Comparison of ENCODE assay signal across 7 mouse cellular contexts in genomic region chr2:116021046-116021445, GRCm38 (mm10). TPM values are rescaled to one million over a fixed set of nuclear protein-coding genes. Genes with fewer than 3 reads are reported as not detected.
DNase-seq lines count a peak whose midpoint lies in the region; ATAC-seq and TF ChIP-seq lines count a peak whose summit lies in the region.

No protein-coding gene starts in this region.

- TF ChIP-seq CTCF in cerebellum, adult 2 months (IDR thresholded peaks at IDR 0.05; ENCODE audit: borderline replicate concordance, insufficient read depth, low read depth, low read length): no peak

- intact Hi-C loops in heart, postnatal 10 days (cut with DNase I): no loop called here

- peak overlapping the region; percentile 29; the same call in 1 of the 2 replicates for H3K4me2 ChIP-seq in embryonic facial prominence, embryonic 11.5 days (ENCODE audit: low read depth, low read length)
- H3K4me2 ChIP-seq in limb, embryonic 11.5 days (ENCODE audit: low read depth, severe bottlenecking): peak overlapping the region; percentile 31; the same call in 1 of the 2 replicates
- H3K4me2 ChIP-seq in neural tube, embryonic 11.5 days (ENCODE audit: low read depth): peak overlapping the region; percentile 35

- DNase-seq in embryonic facial prominence, embryonic 11.5 days (ENCODE audit: low spot score): peak; percentile 57
- peak; percentile 26 to 42 for DNase-seq in heart, postnatal 10 days
- peak; percentile 47 for DNase-seq in limb, embryonic 11.5 days (ENCODE audit: low spot score)
- no peak for DNase-seq in neural tube, embryonic 11.5 days (ENCODE audit: low spot score)
- DNase-seq in adrenal gland, postnatal 4 days (ENCODE audit: low spot score in 2 of 2): no peak
- no peak for DNase-seq in cerebellum, adult 2 months
- DNase-seq in gastrocnemius, postnatal 25 days: no peak

- peaks cover 3% of the 10 kb centered on the region; the same call in 1 of the 2 replicates for H3K4me1 ChIP-seq in embryonic facial prominence, embryonic 11.5 days (ENCODE audit: control insufficient read depth, insufficient read depth, low read length)
- H3K4me1 ChIP-seq in limb, embryonic 11.5 days (ENCODE audit: control insufficient read depth, insufficient read depth, low read length): peaks cover 22% of the 10 kb centered on the region
- H3K4me1 ChIP-seq in neural tube, embryonic 11.5 days (ENCODE audit: control insufficient read depth, insufficient read depth, low read length): peaks cover 32% of the 10 kb centered on the region
- H3K4me1 ChIP-seq in cerebellum, adult 2 months (ENCODE audit: control insufficient read depth, insufficient read depth, low read length): no peaks in the 10 kb centered on the region

- H3K9me3 ChIP-seq in embryonic facial prominence, embryonic 11.5 days (replicated peaks; ENCODE audit: control insufficient read depth, low read length): no peaks in the 10 kb centered on the region
- no peaks in the 10 kb centered on the region for H3K9me3 ChIP-seq in limb, embryonic 11.5 days (ENCODE audit: control insufficient read depth, low read length)
- no peaks in the 10 kb centered on the region for H3K9me3 ChIP-seq in neural tube, embryonic 11.5 days (ENCODE audit: control insufficient read depth, low read length)

- H3K4me3 ChIP-seq in embryonic facial prominence, embryonic 11.5 days (ENCODE audit: low read depth, low read length): no peak overlapping the region
- no peak overlapping the region for H3K4me3 ChIP-seq in limb, embryonic 11.5 days (ENCODE audit: low read depth, low read length)
- no peak overlapping the region for H3K4me3 ChIP-seq in neural tube, embryonic 11.5 days (ENCODE audit: low read depth, low read length)
- H3K4me3 ChIP-seq in cerebellum, adult 2 months (replicated peaks; ENCODE audit: insufficient read depth, low read depth, low read length): no peak overlapping the region

- no peaks in the 10 kb centered on the region for H3K36me3 ChIP-seq in embryonic facial prominence, embryonic 11.5 days (replicated peaks; ENCODE audit: control insufficient read depth, insufficient read depth, low read depth, low read length)
- no peaks in the 10 kb centered on the region for H3K36me3 ChIP-seq in limb, embryonic 11.5 days (ENCODE audit: control insufficient read depth, insufficient read depth, low read length)
- H3K36me3 ChIP-seq in neural tube, embryonic 11.5 days (ENCODE audit: control insufficient read depth, insufficient read depth, low read length): no peaks in the 10 kb centered on the region

- TF ChIP-seq POLR2A in cerebellum, adult 2 months (IDR thresholded peaks at IDR 0.05; ENCODE audit: borderline replicate concordance, insufficient read depth, low read length): no peak

- no peaks in the 10 kb centered on the region for H3K27me3 ChIP-seq in embryonic facial prominence, embryonic 11.5 days (ENCODE audit: control insufficient read depth, insufficient read depth, low read length)
- H3K27me3 ChIP-seq in limb, embryonic 11.5 days (ENCODE audit: control insufficient read depth, insufficient read depth, low read length): no peaks in the 10 kb centered on the region
- no peaks in the 10 kb centered on the region for H3K27me3 ChIP-seq in neural tube, embryonic 11.5 days (ENCODE audit: control insufficient read depth, insufficient read depth, low read length)
- peaks cover 1% of the 10 kb centered on the region; the same call in 1 of the 2 replicates for H3K27me3 ChIP-seq in cerebellum, adult 2 months (ENCODE audit: control insufficient read depth, insufficient read depth, low read length)

- H3K9ac ChIP-seq in embryonic facial prominence, embryonic 11.5 days (replicated peaks; ENCODE audit: low read length): no peak overlapping the region; the same call in 1 of the 2 replicates
- H3K9ac ChIP-seq in limb, embryonic 11.5 days (ENCODE audit: low read length): peak overlapping the region; percentile 23; the same call in 1 of the 2 replicates
- H3K9ac ChIP-seq in neural tube, embryonic 11.5 days (ENCODE audit: low read length): peak overlapping the region; percentile 42

- peak overlapping the region; percentile 53 for H3K27ac ChIP-seq in embryonic facial prominence, embryonic 11.5 days (replicated peaks; ENCODE audit: low read depth, low read length)
- H3K27ac ChIP-seq in limb, embryonic 11.5 days (replicated peaks; ENCODE audit: low read depth, low read length): peak overlapping the region; percentile 49
- H3K27ac ChIP-seq in neural tube, embryonic 11.5 days (ENCODE audit: low read depth, low read length): peak overlapping the region; percentile 93
- H3K27ac ChIP-seq in cerebellum, adult 2 months (ENCODE audit: insufficient read depth, low read length): no peak overlapping the region

- peak; percentile 10; the same call in 1 of the 2 replicates for ATAC-seq in embryonic facial prominence, embryonic 11.5 days (replicated peaks; ENCODE audit: insufficient number of reproducible peaks, low FRiP score, low TSS enrichment, low read depth)
- ATAC-seq in limb, embryonic 11.5 days (ENCODE audit: insufficient number of reproducible peaks, low FRiP score, low TSS enrichment, low read depth): no peak; the same call in 1 of the 2 replicates
- 0 out of 2 replicates have a peak, but pooled peaks have one; percentile 21 for ATAC-seq in neural tube, embryonic 11.5 days (ENCODE audit: insufficient read depth, low FRiP score, low TSS enrichment)

- WGBS in embryonic facial prominence, embryonic 11.5 days: 4% methylated on average over 9 of the region's 9 CpGs
- 5% methylated on average over 9 of the region's 9 CpGs for WGBS in limb, embryonic 11.5 days
- under 1% methylated on average over 9 of the region's 9 CpGs for WGBS in neural tube, embryonic 11.5 days
- 41% methylated on average over 9 of the region's 9 CpGs for WGBS in cerebellum, adult 2 months

RNA-seq across cellular contexts. Expression of gene Meis2, which starts 44.6 kb away (rescaled TPM):
- 58.8 and 65.3 TPM in 2 replicates for polyA plus RNA-seq in embryonic facial prominence, embryonic 11.5 days (2014; fragmentation: Nextera tagmentation; extraction: Ambion mirVana)
- 10 to 100 TPM; 22.4 to 27.5 TPM for total RNA-seq in heart, postnatal 10 days (2021)
- polyA plus RNA-seq in limb, embryonic 11.5 days (2014; fragmentation: Nextera tagmentation; extraction: Ambion mirVana): 51.4 and 53.9 TPM in 2 replicates
- polyA plus RNA-seq in neural tube, embryonic 11.5 days (2014; fragmentation: Nextera tagmentation; extraction: Ambion mirVana): 111 and 117 TPM in 2 replicates
- total RNA-seq in adrenal gland, postnatal 4 days (2021): 100 to 1,000 TPM; 159 to 160 TPM
- polyA plus RNA-seq in cerebellum, adult 2 months (2012; rRNA removed): 36.4 and 58.7 TPM in 2 replicates
- total RNA-seq in gastrocnemius, postnatal 25 days (2021): 1 to 10 TPM; 1.5 to 2.0 TPM

Comparison
In these comparisons a context has a peak if more than half of its experiments do, and no peak if none do; other contexts are left out.
1. DNase-seq: peak in embryonic facial prominence, embryonic 11.5 days (single experiment), heart, postnatal 10 days (2 of 2) and limb, embryonic 11.5 days (single experiment); none in neural tube, embryonic 11.5 days (single experiment), adrenal gland, postnatal 4 days (0 of 2), cerebellum, adult 2 months (0 of 2) and gastrocnemius, postnatal 25 days (single experiment).
2. Peak in every context shown above with its lines, with median percentiles within 50 percentile points of each other: H3K4me2 ChIP-seq.